Mouse (Mus musculus): ENCODE data around the gene B3galt2.

GRCm38 (mm10) chr1:143640650-143641407, at the start of gene B3galt2:
- TF ChIP-seq CTCF (IDR thresholded peaks at IDR 0.05; ENCODE audit: borderline replicate concordance, insufficient read depth, low read length) (no peak), POLR2A (IDR thresholded peaks at IDR 0.05; ENCODE audit: low read depth, low read length) (no peak)

Measured in embryonic fibroblast, embryonic 13.5 days (primary cell).